Mouse (Mus musculus): ENCODE results near the gene Mis18a. TPM values are rescaled to one million over a fixed set of nuclear protein-coding genes. Genes with fewer than 3 reads are reported as not detected.

The Mis18a gene
- total RNA-seq, 2 experiments from 2014 or later: 4.6 to 5.7 TPM

Other genes with a start within 250 kb of the Mis18a start
- 10 to 100 TPM; 16.5 to 18.8 TPM for gene Mrap, start 10.8 kb upstream of the Mis18a start, total RNA-seq (2021)
- 1 to 10 TPM; 5.9 to 8.9 TPM for gene Urb1, start 83.0 kb upstream of the Mis18a start, total RNA-seq (2021)
- gene Eva1c, start 99.3 kb upstream of the Mis18a start, total RNA-seq (2021): 1 to 10 TPM; 2.3 to 2.7 TPM
- gene Cfap298, start 207.7 kb upstream of the Mis18a start, total RNA-seq (2021): 10 to 100 TPM; 25.6 to 28.3 TPM

Data from heart, postnatal 14 days (tissue).